Mouse (Mus musculus) adrenal gland, adult 2 months (tissue): ENCODE measurements around the gene Cmtm3. TPM values are rescaled to one million over a fixed set of nuclear protein-coding genes. Genes with fewer than 3 reads are reported as not detected.
A peak's percentile ranks its signal among the peaks of the same experiment; 100 is the strongest.

Experiments
- DNase-seq: peaks from one replicate; pipeline ENCODE4 v3.0.0; 2021
- polyA plus RNA-seq: library from polyadenylated mRNA; depleted of rRNA; stranded (reverse); fragments of >200 nt; gene quantifications from 2 replicates; pipeline ENCODE4 v1.2.3, GENCODE M21; 2012; rRNA removed
- total RNA-seq, 2 experiments: library from RNA; stranded (reverse); gene quantifications; 2 replicates each; pipeline ENCODE4 v1.2.3; 2021

The Cmtm3 gene
- total and polyA plus RNA-seq, 3 experiments = 56.9 to 336 (median 110) TPM

DNA sequence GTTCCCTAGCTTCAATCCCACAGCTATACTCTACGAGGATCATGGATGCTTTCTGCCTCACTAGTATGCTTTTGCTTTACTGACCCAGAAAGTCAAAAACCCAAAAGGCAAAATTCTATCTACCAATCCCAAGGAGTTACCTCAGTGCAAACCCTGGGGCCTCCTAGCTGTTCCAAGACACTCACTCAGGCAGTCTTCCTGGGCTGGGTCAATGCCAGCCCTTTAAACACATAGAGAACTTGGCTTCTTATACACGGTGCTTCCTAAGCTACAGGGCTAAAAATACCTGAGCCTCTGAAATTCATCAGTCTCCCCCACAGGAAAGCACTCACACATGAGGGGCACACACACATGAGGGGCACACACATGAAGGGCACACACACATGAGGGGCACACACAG, 44.1 kb downstream of the Cmtm3 start:
- DNase-seq = no peak

GRCm38 (mm10) chr8:104383977-104384376, 44.8 kb downstream of the Cmtm3 start:
- DNase-seq = peak; percentile 45

DNA sequence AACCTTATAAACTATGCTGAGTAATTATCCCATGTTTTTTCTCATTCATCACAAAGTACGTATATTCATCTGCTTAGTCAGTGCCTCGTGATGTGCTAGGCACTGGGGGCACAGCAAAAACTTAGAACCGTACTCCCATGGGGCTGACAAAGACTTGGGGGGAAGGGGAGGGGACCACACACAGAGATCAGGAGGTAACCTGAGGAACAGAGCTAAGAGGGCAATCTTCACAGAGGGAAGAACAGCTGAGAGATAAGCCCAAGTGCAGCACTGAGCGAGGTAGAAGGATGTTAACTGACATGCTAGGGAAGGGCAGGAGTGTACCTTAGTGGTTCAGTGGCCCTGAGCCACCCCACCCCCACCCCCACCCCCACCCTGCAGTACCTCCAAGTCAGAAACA, 47.5 kb downstream of the Cmtm3 start:
- DNase-seq = no peak

GRCm38 (mm10) chr8:104387501-104387900, 48.3 kb downstream of the Cmtm3 start:
- DNase-seq = no peak

- DNase-seq = peak; percentile 64
These were observed 48.8 kb downstream of the Cmtm3 start for GRCm38 (mm10) chr8:104387980-104388379.

DNA sequence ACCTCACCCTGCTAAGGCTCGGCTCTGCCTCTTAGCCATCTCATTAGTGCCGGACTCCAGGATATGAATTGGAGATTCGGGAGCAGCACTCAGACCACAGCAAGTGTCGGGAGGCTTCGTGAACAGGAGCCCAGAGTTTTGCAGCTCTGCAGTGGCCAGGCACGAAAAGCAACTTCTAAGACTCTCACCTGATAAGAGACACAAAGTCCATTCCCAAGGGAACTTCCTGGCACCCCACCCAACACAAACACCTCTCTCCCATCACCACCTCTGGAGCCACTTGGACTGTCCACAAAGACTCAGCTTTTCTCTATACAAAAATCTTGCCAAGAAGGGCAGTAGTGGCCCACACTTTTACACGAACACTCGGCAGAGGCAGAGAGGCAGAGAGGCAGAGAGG, 51.0 kb downstream of the Cmtm3 start:
- DNase-seq = no peak

GRCm38 (mm10) chr8:104393139-104393538, 53.9 kb downstream of the Cmtm3 start:
- DNase-seq = no peak

DNA sequence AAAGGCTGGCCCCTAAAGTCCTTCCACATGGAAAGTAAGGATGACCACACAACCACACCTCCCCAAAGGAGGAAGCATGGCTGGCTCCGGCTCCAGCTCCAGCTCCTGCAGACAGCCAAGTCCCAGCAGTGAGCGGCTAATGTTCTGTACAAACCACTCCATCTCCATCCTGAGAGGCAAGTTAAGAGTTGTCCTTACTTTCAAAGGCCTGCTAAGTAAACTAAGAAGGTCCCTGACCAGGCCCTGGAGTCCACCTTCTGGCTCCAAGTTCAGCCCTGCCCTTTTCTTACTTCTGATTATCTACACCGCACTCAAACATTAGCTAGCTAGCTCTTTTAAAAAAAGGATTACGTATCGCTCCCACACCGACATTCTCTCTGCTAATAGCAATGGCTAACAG, 54.6 kb downstream of the Cmtm3 start:
- no peak for DNase-seq

DNA sequence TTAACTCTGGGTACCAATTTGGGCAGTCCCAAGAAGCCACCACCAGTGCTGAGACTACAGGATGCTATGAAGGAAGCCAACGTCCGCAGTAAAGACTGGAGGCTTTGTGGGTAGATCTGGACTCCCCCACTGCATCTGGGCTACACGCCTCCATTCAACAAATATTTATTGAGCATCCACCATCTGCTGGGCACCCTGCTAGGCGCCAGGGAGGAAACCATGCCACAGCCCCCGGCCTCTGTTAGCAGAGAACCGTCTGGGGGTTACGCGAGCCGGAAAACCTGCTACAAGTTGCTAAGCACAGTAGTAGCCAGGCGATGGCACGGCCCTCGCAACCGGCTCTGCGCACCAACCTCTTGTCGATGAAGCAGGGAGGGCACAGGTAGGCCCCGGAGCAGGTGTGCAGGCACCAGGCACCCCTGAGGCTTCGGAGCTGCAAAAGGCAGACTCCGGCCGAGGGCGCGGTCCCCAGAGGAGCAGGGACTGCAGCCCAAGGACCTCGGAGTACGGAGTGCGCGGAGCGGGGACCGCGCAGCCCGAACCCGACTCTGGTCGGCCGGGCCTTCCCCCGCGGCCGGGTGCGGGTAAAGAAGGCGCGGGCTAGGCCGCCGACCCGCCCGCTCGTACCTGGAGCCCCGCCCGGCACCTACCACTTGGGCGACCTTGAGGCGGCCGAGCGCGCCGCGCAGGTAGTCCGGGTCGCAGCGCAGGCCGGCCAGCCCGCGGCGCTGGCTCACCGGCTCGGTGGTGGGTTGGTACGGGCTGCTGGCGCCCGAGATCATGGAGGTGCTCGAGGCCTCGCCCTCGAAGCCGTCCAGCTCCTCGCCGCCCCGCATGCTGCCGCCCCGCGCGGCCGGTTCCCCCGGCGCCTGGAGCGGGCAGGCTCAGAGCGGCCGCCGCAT, 55.8 kb downstream of the Cmtm3 start:
- peak; percentile 74 for DNase-seq

- peak; percentile 82 for DNase-seq
These were observed 56.6 kb downstream of the Cmtm3 start, which contains the start of gene Cmtm4 for GRCm38 (mm10) chr8:104395703-104396357. Gene Cmtm4, minus strand, starts transcription at chr8:104395807.

Other genes starting within 250 kb of the Cmtm3 start
- gene Cdh5, start 237.8 kb upstream of the Cmtm3 start, total RNA-seq = 10 to 100 TPM; 38.7 to 59.7 TPM
- 57.1 and 57.2 TPM in 2 replicates for gene Cdh5, start 237.8 kb upstream of the Cmtm3 start, polyA plus RNA-seq
- gene Bean1, start 169.0 kb upstream of the Cmtm3 start, total RNA-seq = 1 to 10 TPM; 4.6 to 7.2 TPM
- gene Bean1, start 169.0 kb upstream of the Cmtm3 start, polyA plus RNA-seq = 12.1 and 17.6 TPM in 2 replicates
- 10 to 100 TPM; 59.3 to 87.1 TPM for gene Tk2, start 90.9 kb upstream of the Cmtm3 start, total RNA-seq
- gene Tk2, start 90.9 kb upstream of the Cmtm3 start, polyA plus RNA-seq = 54.6 and 62.1 TPM in 2 replicates
- 10 to 100 TPM; 49.2 to 99.6 TPM for gene Cklf, start 88.5 kb upstream of the Cmtm3 start, total RNA-seq
- gene Cklf, start 88.5 kb upstream of the Cmtm3 start, polyA plus RNA-seq = 14.1 and 15.4 TPM in 2 replicates
- under 1 TPM; 0.58 to 0.73 TPM for gene Cmtm2a, start 46.2 kb upstream of the Cmtm3 start, total RNA-seq
- gene Cmtm2a, start 46.2 kb upstream of the Cmtm3 start, polyA plus RNA-seq = 0.13 and 0.21 TPM in 2 replicates
- under 1 TPM in 1 of 2 experiments, not detected in 1; 0.23 TPM for gene Gm45711, start 29.3 kb upstream of the Cmtm3 start, total RNA-seq
- 0.12 and 0.52 TPM in 2 replicates for gene Gm45711, start 29.3 kb upstream of the Cmtm3 start, polyA plus RNA-seq
- gene Cmtm1, start 29.3 kb upstream of the Cmtm3 start, total RNA-seq = under 1 TPM in 1 of 2 experiments, not detected in 1; 0.29 TPM
- 0.09 TPM in 1 of 2 replicates, not detected in the other for gene Cmtm1, start 29.3 kb upstream of the Cmtm3 start, polyA plus RNA-seq
- gene Gm11020, start 17.8 kb upstream of the Cmtm3 start, total RNA-seq = not detected
- not detected in 2 replicates for gene Gm11020, start 17.8 kb upstream of the Cmtm3 start, polyA plus RNA-seq
- not detected for gene Cmtm2b, start 17.2 kb upstream of the Cmtm3 start, total RNA-seq
- not detected in 2 replicates for gene Cmtm2b, start 17.2 kb upstream of the Cmtm3 start, polyA plus RNA-seq
- 10 to 100 TPM; 31.1 to 53.2 TPM for gene Cmtm4, start 56.4 kb downstream of the Cmtm3 start, total RNA-seq
- gene Cmtm4, start 56.4 kb downstream of the Cmtm3 start, polyA plus RNA-seq = 19.1 and 19.5 TPM in 2 replicates
- gene Dync1li2, start 103.6 kb downstream of the Cmtm3 start, total RNA-seq = 100 to 1,000 TPM in 1 of 2 experiments, 10 to 100 TPM in 1; 90.6 to 168 TPM
- gene Dync1li2, start 103.6 kb downstream of the Cmtm3 start, polyA plus RNA-seq = 9.5 and 10.5 TPM in 2 replicates
- not detected for gene Terb1, start 170.5 kb downstream of the Cmtm3 start, total RNA-seq
- gene Terb1, start 170.5 kb downstream of the Cmtm3 start, polyA plus RNA-seq = not detected in 2 replicates
- gene Nae1, start 195.2 kb downstream of the Cmtm3 start, total RNA-seq = 10 to 100 TPM; 31.1 to 40.8 TPM
- gene Nae1, start 195.2 kb downstream of the Cmtm3 start, polyA plus RNA-seq = 1.1 and 2.0 TPM in 2 replicates
- 1 to 10 TPM; 1.9 to 4.2 TPM for gene Car7, start 195.3 kb downstream of the Cmtm3 start, total RNA-seq
- gene Car7, start 195.3 kb downstream of the Cmtm3 start, polyA plus RNA-seq = 13.4 and 14.5 TPM in 2 replicates